Mouse (Mus musculus): ENCODE measurements around the gene Rnh1.

Gene Rnh1

DNA sequence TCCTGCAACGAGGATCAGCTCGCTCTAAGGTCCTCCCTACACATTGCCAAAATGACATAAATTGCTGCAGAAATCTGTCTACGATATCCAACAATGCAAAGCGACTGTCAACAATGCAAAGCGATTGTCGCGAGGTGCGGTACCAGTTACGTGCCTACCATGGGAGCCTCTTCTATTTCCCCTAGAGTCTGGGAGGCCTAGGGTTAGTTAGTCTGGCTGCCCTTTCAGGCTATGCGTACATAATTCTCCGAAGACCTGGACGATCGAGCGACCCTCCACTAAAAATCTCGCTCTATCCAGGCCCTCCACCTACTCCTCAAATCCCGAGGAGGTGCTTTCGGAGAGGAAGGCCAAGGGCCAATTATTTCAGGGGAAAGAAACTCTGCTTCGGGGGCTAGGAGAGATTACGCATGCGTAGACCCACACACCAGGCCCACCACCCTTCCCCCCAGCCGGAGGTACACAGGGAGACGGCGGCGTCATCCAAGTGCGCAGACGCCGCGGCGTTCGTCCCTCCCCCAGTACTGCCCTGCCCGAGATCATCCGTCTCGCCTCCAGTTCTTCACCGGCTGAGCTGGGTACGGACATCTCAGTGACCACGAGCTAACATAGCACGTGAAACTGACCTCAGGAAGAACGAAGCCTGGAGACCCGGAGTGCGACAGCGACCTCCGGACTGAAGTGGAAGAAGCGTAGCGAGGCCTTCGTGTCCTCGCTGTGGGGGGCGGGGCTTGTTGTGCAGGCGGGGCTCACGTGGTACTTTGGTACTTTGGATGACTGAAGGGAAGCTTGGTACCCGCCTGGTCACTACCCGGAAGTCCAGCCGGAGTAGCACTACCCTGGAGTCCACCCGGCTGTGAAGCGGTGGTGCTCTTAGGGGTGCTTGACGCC lies at the start of gene Rnh1:
Gene Rnh1, minus strand, starts transcription at position 742 of the 891 bp plus-strand sequence.
- peak; percentile 82 for ATAC-seq (ENCODE audit: low TSS enrichment)

DNA sequence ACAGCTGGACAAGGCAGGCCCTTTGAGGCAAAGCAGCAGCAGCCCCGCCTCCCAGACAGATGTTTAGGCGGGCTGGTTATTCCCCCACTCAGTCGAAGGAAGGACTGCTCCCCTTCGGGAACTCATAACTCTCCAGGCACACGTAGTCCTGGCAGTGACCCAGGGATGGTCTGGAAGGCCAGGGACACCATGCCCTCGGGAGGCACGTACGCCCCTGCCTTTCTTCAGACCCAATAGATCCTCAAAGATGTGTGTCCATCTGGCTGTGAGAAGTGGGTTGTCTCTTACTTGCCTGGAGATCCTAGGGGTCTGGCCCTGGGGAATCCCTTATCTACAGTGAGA lies 49.4 kb upstream of the Rnh1 start:
- ATAC-seq (ENCODE audit: low TSS enrichment) = no peak

DNA sequence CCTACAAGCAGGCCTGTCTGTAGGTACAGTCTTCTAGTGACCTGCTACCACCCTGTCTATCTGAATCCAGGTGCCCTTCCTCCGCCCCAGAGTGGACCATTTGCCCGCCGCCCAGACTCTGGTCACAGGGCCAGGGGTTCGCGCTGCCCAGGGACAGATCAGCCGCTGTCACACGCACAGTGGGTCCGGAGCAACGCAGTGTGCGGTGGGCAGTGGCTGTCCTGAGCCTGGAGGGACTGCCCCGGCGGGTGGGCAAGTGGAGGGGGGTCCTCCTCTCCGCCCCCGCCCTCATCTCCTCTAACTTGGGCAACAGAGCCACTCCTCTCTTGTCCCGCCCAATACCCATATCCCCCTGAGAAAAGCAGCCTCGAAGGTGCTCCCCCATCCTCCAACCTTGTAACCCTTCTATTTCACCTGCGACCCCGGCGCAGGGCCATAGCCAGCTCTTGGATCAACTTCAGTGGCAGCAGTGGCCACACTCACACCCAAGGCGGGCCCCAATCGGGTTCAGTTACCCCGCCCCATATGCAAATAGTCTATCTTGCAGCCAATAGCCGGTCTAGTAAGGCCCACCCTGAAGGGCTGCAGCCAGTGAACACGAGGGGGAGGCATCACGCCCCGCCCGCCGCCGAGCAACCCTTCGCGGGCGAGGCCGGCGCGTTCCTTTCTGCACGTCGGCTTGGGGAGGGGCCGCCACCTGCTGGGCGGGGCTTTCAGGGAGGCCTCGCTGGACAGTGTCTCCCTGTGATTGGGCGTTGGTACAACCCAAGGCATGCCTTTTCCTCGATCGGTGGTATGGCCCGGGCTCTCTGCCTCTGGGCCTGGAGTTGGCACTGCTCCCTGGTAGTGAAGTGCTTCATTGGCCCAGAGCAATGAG lies 48.8 kb upstream of the Rnh1 start:
- ATAC-seq (ENCODE audit: low TSS enrichment) = peak; percentile 94

DNA sequence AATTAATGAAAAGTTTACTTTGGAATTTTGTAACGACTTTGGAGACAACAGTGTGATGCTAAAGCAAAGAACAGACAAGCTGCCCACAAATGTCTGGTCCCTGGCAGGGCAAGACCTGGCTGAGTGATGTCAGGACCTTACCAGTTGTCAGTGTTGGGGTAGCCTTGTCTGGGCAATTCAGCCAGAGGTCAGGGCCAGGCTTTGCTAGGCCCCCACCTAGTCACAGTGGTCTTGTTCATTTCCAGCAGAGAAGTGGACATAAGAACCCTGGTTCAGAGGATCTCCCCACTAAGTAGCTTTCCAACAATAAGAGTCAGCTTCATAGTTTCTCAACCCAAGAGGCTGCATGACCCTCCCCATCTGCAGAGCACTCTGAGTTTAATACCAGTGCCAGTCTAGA lies 47.7 kb upstream of the Rnh1 start:
- no peak for ATAC-seq (ENCODE audit: low TSS enrichment)

DNA sequence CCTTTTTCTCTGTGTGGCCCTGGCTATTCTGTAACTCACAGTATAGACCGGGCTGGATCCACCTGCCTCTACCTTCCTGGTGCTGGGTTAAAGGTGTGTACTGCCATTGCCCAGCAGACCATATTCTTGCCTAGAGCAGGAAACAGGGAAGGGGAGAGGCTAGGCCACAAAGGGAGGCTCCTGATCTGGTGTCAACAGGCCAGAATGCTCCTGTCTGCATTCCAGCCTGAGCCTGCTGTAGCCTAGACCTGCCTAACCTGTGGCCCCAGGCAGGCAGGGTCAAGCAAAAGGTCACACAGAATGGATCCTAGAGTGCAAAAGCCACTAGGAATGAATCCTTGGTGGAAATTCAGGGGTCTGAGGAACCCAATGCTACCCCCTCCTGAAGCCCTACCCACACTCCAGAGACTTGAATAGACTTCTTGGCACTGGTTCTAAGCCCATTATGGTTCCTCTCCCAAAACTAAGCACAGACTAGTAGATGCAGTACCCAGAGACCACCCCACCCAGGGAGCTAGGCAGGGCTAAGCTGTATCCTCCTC lies 47.0 kb upstream of the Rnh1 start:
- ATAC-seq (ENCODE audit: low TSS enrichment) = no peak

DNA sequence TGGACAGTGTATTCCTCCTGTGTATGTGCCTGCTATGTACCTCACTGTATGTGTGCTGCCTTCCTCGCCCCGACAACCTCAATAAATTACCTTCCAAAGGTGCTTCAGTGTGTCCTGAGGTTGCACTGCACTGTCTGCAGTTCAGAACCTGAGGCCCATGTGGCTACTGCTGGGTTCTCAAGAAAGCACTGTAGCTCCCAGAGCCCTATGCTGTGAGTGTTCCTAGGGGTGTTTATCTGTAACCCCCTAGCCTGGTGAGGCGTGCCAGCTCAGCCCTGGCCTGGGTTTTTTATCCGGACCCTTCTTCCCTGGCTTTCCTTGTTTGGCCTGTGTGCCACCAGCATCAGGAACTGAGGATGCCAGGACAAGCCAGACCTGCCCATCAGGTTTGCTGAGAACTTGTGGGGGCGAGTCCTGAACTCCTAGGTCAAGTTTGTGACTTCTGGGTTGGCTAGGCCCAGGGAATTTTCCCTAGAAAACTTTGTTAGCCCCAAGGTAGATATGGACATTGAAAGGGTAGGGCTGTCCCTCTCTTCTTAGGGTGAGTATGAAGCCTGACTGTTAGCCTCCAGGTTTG lies 46.0 kb upstream of the Rnh1 start:
- no peak for ATAC-seq (ENCODE audit: low TSS enrichment)

DNA sequence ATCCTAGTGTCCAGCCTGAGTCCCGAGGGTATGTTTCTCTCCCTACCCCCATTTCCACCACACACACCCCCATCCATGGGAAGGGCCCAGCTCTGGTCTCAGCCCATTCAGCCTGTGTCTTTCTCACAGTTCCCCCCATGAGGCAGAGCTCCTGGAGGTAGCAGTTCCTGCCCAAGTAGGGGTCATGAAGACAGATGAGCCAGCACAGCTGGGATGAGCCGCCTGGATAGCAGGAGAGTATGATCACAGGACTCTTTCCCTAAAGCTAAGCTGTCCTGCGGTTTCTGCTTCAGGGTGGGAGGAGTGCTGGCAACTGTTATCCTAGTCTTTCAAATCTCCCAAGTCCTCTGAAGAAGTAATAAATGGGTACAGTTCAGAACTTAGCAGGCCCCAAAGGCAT lies 45.5 kb upstream of the Rnh1 start:
- ATAC-seq (ENCODE audit: low TSS enrichment) = no peak

DNA sequence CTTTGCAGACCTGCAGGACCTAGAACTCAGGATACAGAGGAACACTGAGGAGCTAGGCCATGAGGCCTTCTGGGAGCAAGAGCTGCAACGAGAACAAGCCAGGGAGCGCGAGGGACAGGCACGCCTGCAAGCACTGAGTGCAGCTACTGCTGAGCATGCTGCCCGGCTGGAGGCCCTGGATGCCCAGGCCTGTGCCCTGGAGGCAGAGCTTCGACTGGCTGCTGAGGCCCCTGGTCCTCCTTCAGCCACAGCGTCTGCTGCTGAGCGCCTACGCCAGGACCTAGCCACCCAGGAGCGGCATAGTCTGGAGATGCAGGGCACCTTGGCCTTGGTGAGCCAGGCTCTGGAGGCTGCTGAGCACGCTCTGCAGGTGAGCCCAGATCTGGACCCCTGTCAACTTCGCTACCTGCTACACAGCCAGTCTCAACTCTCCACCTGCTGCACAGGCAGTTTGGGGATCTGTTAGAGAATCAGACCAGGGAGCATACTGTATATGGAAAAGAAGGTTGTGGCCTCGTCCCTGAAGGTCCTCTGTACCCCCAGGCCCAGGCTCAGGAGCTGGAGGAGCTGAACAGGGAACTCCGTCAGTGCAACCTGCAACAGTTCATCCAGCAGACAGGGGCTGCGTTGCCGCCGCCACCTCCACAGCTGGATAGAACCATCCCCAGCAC lies 44.8 kb upstream of the Rnh1 start:
- no peak for ATAC-seq (ENCODE audit: low TSS enrichment)

DNA sequence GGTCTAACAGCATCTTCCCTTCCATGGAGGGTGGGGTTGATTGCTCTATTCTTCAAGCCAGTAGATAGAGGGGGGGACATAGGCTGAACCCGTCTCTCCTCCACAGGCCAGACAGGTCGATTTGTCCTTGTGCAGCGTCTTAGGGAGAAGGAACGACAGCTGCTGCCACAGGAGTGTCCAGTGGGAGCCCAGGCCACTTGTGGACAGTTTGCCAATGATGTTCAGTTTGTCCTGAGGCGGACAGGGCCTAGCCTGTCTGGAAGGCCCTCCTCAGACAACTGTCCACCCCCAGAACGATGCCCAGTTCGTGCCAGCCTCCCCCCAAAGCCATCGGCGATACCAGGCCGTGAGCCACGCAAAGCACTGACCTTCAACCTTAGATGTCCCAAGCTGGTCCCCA lies 44.2 kb upstream of the Rnh1 start:
- no peak for ATAC-seq (ENCODE audit: low TSS enrichment)

DNA sequence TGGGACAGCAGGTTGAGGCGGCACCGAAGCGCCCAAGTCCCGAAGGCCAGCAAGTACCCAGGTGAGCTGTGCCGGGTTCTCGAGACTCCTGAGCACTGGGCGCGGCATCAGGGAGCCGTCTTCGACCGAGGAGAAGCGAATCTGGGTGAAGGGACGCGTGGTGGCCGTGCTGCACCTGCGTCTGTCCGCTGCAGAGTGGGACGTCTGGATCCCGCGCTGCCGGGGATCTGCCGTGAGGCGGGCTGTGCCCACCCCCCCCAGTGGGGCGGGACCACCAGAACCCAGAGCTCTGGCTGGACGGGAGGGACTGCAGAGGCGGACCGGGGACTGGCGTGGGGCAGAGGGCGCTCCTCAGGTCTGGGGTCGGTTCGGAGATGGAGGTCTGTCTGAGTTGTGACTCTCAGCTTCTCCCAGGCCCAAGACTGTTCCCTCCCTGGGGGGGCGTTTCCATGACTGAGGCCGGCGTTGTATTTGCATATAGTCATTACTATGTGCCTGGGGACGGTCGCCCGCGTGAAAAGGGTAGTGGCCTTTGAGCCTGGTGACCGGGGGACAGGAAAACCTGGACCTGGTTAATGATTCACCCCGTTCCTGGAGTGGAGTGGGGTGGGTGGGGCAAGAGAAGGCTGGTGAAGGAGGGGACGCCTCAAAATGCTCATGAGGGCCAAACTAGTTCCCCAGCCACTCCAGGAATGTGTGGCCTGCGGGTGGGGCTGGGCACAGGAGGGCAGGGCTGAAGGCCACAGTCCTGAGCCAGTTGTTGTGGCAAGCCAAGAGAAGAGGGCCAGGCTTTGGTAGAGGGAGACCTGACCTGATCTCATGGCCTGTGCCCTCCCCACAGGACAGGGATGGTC lies 43.5 kb upstream of the Rnh1 start:
- no peak for ATAC-seq (ENCODE audit: low TSS enrichment)

DNA sequence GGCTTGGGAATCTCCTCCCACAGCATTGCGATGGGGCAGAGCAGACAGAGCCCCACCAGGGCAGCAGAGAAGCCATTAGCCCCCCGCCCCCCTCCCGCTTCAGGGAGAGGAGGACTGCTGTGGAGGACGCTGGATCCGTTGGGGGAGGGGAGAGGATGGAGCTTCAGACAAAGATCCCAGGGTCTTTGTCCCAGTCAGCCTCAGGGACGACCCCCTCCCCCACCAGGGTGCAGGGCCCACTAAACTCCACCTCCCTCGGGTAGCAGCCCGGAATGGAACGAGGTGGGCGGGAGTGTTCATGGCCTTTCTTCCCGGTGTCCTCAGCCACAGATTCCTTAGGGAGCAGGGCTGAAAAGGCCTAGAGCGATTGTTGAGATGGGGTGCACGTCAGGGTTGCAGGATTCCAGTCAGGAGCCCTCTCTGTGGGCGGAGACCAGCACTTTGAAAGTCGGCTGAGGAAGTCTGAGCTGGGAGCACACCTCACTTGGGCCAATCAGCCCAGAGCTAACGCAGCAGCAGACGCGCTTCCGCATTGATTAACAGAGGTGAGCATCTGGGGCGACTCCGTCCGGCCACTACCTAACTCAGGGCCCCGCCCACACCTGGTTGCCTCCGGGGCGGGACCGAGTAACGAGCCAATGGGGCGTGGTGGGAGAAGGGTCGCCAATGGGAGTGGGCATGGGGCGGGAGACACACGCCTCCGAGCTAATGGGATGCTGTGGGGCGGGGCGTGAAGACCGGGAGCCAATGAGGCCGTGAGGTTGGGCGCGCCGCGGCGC lies 42.6 kb upstream of the Rnh1 start, which contains the start of gene Rassf7:
Gene Rassf7, plus strand, starts transcription at position 760 of the 779 bp plus-strand sequence.
- peak; percentile 87 for ATAC-seq (ENCODE audit: low TSS enrichment)

DNA sequence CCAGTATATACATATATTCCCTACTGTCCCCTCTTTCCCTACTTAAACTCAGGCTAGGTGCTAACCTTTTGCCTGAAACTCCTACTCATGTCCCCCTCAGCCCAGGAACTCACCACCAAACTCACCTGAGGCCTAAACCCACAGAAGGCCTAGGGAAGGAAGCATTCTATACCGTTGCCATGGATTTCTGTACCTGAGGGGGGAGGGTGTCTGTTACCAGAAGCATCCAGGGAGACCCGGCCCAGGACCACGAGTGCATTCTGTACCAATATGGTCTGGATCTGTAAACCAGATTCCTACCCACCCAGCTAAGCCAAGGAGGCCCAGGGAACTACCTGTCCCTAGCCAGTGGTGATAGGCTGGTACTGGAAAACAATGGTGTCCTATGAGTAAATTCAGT lies 41.7 kb upstream of the Rnh1 start:
- ATAC-seq (ENCODE audit: low TSS enrichment) = no peak

DNA sequence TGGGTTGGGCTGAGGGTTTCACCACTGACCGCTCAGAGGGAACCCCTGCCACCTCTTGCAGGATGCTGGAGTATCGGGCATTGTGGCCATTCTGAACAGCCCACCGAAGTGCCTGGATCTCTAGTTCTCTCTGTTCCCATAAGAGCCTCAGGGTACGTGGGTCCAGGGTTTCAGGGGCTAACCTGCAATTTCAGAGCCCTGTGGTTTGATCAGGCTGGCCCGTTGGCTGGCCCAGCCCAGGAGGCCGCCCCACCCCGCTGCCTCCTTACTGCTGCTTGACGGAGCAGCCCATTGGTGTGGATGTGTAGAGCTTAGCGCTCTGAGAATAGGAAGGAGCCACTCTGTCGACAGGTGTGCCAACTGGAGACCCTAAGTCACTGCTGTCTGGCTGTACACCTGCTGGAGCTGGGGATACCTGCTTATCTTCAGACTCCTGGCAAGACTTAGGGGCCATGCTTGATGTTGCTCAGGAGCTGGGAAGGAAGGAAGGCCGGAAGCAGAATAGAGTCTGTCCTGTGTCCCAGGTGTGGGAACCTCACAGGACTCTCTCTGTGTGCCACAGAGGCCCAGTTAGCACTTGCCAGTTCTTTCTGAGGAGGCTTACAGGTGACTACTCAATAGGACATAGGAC lies 41.1 kb upstream of the Rnh1 start, which contains the start of gene Lmntd2:
Gene Lmntd2, minus strand, starts transcription at position 476 of the 631 bp plus-strand sequence.
- ATAC-seq (ENCODE audit: low TSS enrichment) = no peak

DNA sequence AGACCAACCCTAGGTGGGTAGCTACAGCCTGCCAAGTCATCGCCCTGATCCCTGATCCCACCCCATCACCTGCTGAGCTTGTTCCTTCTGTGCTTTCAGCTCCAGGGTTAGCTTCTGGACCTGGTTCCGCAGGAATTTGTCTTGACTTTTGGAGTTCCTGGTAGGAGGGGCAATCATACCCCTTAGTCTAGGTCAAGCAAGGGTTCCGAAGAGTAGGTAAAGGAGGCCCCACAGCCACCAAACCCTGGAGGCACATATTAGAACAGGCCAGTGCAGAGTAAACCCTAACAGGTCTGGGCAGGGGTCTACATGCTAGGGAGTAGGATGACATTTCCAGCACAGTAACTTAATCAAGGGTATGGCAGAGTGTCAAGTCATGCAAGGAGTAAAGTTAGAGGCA lies 40.5 kb upstream of the Rnh1 start:
- ATAC-seq (ENCODE audit: low TSS enrichment) = no peak

DNA sequence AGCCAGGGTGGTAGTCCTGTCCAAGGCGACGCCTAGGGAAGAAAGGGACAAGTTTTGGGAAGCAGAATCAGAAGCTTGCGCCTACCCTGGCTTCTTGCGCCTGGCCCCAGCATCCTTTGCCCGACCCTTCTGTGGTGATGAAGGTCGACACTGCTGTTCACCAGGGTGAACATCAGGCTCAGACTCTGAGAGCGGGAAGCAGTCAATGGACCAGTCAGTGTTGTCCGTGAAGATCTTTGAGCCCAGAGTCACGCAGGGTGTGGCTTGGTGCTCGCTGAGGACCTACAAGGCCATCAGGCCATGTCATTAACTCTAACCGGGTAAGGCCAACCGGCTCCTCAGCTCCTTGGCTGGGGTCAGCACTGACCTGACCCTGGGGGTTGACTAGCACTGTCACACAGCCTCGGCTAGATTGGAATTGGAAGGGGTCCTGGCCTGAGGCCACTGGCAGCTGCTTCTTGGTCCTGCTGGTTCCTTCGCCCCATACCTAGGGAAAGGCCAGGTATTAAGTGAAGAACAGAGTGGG lies 38.0 kb upstream of the Rnh1 start:
- no peak for ATAC-seq (ENCODE audit: low TSS enrichment)

DNA sequence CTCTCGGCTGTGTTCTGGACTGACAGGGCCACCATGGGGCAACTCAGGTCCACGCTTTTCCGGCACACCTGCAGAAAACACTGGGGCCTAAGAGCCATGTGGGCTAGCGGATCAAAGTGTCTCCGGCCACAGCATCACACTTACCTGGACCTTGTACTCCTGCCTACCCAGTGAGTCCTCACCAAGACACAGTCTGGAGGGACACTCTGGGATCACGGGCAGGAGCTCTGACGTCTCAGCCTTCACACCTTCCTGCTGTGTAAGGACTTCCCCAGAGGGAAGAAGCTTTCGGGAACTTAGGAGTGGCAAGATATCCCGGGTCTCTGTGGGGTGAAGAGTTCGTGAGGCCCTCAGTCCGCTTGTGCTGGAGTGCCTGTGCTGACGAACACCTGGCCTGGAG lies 37.5 kb upstream of the Rnh1 start:
- ATAC-seq (ENCODE audit: low TSS enrichment) = no peak

DNA sequence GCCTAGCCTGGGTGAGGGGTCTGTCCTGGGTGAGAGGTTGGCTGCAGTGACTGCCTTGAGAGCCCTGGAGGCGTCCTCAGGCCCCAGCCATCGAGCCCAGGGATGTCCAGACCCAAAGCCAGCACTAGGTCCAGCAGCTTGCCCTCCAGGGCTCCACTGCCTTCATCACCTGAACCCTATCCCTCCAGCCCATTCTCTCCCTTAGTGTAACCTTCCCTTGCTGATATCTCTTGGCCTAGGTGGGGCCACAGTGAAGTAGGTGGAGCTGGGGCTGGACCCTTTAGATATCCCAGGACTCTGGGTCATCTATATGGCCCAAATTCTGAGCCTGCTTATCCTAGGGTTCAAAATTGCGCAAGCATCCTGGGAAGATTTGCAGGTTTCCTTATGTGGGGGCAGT lies 36.9 kb upstream of the Rnh1 start:
- no peak for ATAC-seq (ENCODE audit: low TSS enrichment)

DNA sequence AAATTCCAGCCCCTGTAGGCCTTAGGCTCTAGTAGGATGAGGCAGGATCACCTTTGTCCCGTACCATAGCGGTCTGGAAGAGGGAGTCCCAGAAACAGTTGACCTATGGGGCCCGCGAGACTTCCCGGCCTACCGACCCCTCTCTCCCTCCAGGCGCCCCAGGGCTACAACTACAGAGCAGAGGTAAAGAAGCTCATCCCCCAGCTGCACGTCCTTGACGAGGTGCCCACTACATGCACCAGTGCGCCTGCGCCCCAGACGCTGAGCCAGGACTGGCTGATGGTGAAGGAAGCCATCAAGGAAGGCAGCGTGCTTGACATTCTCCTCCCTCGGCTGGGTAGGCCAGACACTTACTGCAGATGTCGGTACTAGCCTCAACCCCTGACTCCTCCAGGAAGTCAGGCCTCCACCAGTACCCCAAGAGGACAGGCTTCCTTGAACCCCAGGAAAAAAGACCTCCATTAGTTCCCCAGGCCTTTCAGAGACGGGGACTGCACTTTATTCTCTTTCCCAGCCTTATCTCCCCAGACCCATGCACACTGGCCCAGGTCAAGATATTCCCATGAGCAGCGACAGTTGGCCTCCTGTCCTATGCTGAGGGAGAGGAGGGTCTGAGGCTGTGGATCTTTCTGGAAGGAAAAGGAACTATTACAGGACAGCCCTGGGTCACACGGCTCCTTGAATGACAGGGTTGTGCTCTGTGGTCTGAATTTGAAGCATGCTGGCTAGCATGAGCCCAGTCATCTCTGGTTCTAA lies 33.7 kb upstream of the Rnh1 start:
- ATAC-seq (ENCODE audit: low TSS enrichment) = no peak

Measured in frontal cortex, adult (tissue).